Mouse (Mus musculus) kidney, postnatal 10 days (tissue): ENCODE measurements around the gene Naalad2.
"Not testable (repeated sequence)": the region's sequence is repeated elsewhere in the genome, so short reads cannot be mapped to it uniquely, and the experiment has no call there.

Experiments used
- DNase-seq: peaks from one replicate; pipeline ENCODE4 v3.0.0; 2021; ENCODE audit warnings: mixed read lengths

Gene Naalad2

DNA sequence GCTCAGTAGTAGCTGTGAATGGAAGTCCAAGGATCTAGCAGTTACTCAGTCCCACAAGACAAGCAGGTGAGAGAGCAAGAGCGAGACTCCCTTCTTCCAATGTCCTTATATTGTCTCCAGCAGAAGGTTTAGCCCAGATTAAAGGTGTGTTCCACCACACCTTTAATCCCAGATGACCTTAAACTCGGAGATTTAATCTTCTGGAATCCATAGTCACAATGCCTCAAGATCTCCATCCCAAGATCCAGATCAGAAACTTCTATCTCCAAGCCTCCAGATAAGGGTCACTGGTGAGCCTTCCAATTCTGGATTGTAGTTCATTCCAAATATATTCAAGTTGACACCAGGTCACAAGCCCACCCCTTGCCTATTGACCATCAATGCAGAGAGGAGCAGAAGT lies at the start of gene Naalad2:
Gene Naalad2 (minus strand): TSS at position 101 of the 400 bp plus-strand sequence.
- DNase-seq: not testable (repeated sequence)

- DNase-seq: no peak
Measured at GRCm38 (mm10) chr9:18431687-18432086, 28.9 kb upstream of the Naalad2 start.

GRCm38 (mm10) chr9:18430354-18430753 lies 27.6 kb upstream of the Naalad2 start, which contains the start of gene Mbd3l2:
Gene Mbd3l2, plus strand, starts transcription at chr9:18430654.
- DNase-seq: no peak

DNA sequence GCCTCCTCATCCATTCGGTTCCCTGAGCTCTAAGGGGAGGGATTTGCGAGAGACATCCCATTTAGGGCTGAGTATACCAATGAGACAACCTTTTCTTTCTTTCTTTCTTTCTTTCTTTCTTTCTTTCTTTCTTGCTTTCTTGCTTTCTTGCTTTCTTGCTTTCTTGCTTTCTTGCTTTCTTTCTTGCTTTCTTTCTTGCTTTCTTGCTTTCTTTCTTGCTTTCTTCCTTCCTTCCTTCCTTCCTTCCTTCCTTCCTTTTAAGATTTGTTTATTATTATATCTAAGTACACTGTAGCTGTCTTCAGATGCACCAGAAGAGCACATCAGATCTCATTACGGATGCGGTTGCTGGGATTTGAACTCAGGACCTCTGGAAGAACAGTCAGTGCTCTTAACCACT lies 9.6 kb upstream of the Naalad2 start:
- DNase-seq: not testable (repeated sequence)

- no peak for DNase-seq
Measured at GRCm38 (mm10) chr9:18404118-18404517, 1.3 kb upstream of the Naalad2 start, which contains the start of gene Ubtfl1. Gene Ubtfl1, plus strand, starts transcription at chr9:18404418.

- DNase-seq: no peak
Measured at GRCm38 (mm10) chr9:18399629-18400028, 3.2 kb downstream of the Naalad2 start.

GRCm38 (mm10) chr9:18385782-18386181 lies 17.0 kb downstream of the Naalad2 start:
- peak; percentile 38 for DNase-seq

GRCm38 (mm10) chr9:18373026-18373425 lies 29.8 kb downstream of the Naalad2 start:
- DNase-seq: not testable (repeated sequence)

GRCm38 (mm10) chr9:18319990-18320389 lies 82.8 kb downstream of the Naalad2 start:
- DNase-seq: no peak

DNA sequence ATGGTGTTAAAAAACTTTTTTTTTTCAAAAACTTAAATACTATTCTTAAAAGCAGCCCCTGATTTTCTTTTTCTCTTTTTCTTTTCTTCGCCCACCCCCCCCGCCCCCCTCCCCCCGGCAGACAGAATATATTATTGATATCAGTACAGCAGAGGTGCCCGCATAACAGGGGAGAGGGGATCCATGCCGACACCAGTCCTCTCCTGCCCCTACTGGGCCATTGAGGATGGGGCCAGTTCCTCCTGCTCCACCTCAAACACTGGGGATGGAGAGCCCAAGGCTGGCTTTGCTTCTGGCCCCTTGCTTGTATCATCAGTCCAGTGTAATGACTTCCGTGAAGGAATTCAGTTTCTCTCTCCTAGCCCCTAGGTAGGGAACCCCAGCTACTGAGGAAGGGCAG lies 104.5 kb downstream of the Naalad2 start:
- no peak for DNase-seq

GRCm38 (mm10) chr9:18293026-18293781 lies 109.6 kb downstream of the Naalad2 start:
- DNase-seq: no peak

DNA sequence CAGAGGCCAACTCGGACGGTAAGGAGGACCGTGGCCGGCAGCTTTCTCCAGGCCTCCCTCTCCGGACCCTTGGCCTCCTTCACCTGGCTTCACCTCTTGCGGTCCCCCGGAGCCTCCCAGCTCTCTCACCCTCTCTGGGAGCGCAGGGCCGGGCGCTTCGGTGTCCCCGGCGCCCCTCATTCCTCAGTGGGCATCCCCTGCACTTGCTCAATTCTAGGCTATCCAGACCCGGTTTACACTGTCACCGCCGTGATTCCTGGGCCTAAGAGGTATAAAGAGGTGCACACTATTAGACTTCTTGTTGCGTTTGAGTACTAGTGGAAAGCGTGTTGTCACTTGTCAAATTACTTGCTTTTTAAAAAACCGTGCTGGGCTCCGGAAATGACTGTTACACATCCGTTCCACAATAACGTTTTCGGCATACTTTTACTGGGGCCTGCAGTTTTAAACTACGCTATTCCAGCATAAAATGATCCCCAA lies 110.3 kb downstream of the Naalad2 start:
- DNase-seq: no peak

DNA sequence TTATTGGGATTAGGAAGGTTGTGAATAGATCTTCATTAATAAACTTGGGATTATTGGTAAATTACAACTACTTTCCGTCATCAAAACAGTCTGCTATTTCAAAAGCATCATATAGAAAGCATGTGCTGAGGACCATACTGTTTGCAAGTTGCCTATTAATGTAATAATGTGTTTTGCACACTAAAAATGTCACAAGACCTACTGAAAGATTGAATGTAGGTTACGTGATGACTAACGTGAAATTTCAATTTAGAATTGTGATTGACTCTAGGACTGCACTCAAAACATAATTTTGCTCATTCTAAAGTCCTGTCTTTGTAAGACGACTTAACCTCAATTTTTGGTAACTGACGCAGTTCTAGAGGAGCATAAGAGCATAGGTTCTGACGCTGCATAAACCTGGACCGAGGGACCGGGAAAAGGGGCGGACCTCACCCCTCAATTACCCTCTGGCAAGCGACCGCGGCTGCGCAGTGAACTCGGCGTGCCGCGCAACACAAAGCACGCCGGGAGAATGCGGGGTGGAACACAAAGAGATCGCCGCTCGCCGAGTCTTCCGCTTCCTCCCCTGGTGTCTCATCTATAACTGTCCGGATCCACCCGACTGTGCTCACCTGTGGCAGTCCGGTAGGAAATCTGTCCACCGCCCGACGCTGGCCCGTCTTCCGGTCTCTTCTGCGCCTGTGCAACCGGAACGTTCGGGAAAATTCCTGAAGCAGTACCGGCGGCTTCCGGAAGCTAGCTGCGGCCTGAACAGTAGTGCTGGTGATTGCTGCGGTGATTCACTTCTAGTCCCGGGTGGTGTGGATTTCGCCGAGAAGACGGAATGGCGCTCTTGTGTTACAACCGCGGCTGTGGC lies 111.0 kb downstream of the Naalad2 start, which contains the start of gene Chordc1:
Gene Chordc1 (plus strand): TSS at position 555 of the 859 bp plus-strand sequence.
- DNase-seq: peak; percentile 97

DNA sequence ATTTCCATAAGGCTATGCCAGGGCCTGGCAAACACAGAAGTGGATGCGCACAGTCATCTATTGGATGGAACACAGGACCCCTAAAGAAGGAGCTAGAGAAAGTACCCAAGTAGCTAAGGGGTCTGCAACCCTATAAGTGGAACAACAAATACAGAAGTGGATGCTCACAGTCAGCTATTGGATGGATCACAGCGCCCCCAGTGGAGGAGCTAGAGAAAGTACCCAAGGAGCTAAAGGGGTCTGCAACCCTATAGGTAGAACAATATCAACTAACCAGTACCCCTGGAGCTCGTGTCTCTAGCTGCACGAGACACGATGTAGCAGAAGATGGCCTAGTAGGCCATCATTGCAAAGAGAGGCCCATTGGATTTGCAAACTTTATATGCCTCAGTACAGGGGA lies 124.1 kb downstream of the Naalad2 start:
- not testable (repeated sequence) for DNase-seq

GRCm38 (mm10) chr9:18277497-18277896 lies 125.3 kb downstream of the Naalad2 start:
- no peak for DNase-seq

GRCm38 (mm10) chr9:18276844-18277243 lies 126.0 kb downstream of the Naalad2 start:
- DNase-seq: no peak

DNA sequence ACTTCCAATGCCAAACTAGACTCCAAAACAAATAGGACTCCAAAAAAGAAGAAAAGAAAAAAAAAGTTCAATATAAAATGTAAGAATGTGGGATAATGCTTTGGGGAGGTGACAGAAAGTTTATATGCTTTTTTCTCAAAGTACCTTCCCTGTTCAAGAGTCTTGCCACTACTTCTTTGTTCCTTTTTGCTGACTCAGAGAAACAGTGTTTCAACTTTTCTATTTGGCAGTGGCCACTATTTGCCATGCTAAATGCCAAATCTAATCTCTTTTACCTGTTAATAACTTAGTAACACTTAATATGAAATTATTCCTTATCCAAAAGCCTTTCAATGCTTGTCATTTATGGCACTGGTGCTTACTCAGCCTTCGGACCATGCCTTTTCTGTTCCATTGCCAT lies 126.9 kb downstream of the Naalad2 start:
- no peak for DNase-seq
